Mouse (Mus musculus) embryo, embryonic 10.5 days (tissue): ENCODE results near the gene Gm19402.

Experiments
- DNase-seq: peaks from one replicate; pipeline ENCODE4 v3.0.0-alpha.2; 2015; ENCODE audit warnings: low spot score

Gm19402 gene

GRCm38 (mm10) chr10:77666342-77666741, 24.2 kb downstream of the Gm19402 start:
- DNase-seq, result no peak

GRCm38 (mm10) chr10:77663949-77664665, 26.4 kb downstream of the Gm19402 start:
- no peak for DNase-seq

GRCm38 (mm10) chr10:77658286-77658994, 32.1 kb downstream of the Gm19402 start:
- DNase-seq, result no peak

GRCm38 (mm10) chr10:77652046-77652445, 38.5 kb downstream of the Gm19402 start:
- DNase-seq, result no peak

GRCm38 (mm10) chr10:77647901-77648300, 42.7 kb downstream of the Gm19402 start:
- no peak for DNase-seq

- no peak for DNase-seq
Observed at GRCm38 (mm10) chr10:77647461-77647860, 43.1 kb downstream of the Gm19402 start.

GRCm38 (mm10) chr10:77645571-77645970, 45.0 kb downstream of the Gm19402 start:
- DNase-seq, result no peak

GRCm38 (mm10) chr10:77643160-77643559, 47.4 kb downstream of the Gm19402 start:
- DNase-seq, result no peak
